Mouse (Mus musculus): ENCODE data around the gene Axin2. TPM values are rescaled to one million over a fixed set of nuclear protein-coding genes. Genes with fewer than 3 reads are reported as not detected.

Axin2 gene
- total RNA-seq, 4 experiments from 2014 or later: 29.6 to 35.6 (median 32.4) TPM

GRCm38 (mm10) chr11:108928752-108929151, 8.6 kb downstream of the Axin2 start:
- DNase-seq (ENCODE audit: low spot score in 2 of 2): no peak

GRCm38 (mm10) chr11:108929176-108929575, 9.0 kb downstream of the Axin2 start:
- no peak for DNase-seq (ENCODE audit: low spot score in 2 of 2)

GRCm38 (mm10) chr11:108929700-108930099, 9.6 kb downstream of the Axin2 start:
- DNase-seq (ENCODE audit: low spot score in 2 of 2): no peak

- DNase-seq (ENCODE audit: low spot score in 2 of 2): no peak
Measured at GRCm38 (mm10) chr11:108930612-108931011, 10.5 kb downstream of the Axin2 start.

- no peak for DNase-seq (ENCODE audit: low spot score in 2 of 2)
Measured at GRCm38 (mm10) chr11:108933835-108934234, 13.7 kb downstream of the Axin2 start.

- DNase-seq (ENCODE audit: low spot score in 2 of 2): no peak
Measured at GRCm38 (mm10) chr11:108935128-108935868, 15.1 kb downstream of the Axin2 start.

GRCm38 (mm10) chr11:108936016-108936792, 16.1 kb downstream of the Axin2 start:
- DNase-seq (ENCODE audit: low spot score in 2 of 2): no peak

GRCm38 (mm10) chr11:108940655-108941412, 20.7 kb downstream of the Axin2 start:
- no peak for DNase-seq (ENCODE audit: low spot score in 2 of 2)

- DNase-seq (ENCODE audit: low spot score in 2 of 2): peak; percentile 79 to 80
Measured at GRCm38 (mm10) chr11:108941836-108942235, 21.7 kb downstream of the Axin2 start.

- DNase-seq (ENCODE audit: low spot score in 2 of 2): no peak
Measured at GRCm38 (mm10) chr11:108943741-108944140, 23.6 kb downstream of the Axin2 start.

GRCm38 (mm10) chr11:108945666-108946065, 25.5 kb downstream of the Axin2 start:
- no peak for DNase-seq (ENCODE audit: low spot score in 2 of 2)

- no peak for DNase-seq (ENCODE audit: low spot score in 2 of 2)
Measured at GRCm38 (mm10) chr11:108947425-108948184, 27.5 kb downstream of the Axin2 start.

GRCm38 (mm10) chr11:108948501-108948900, 28.4 kb downstream of the Axin2 start:
- DNase-seq (ENCODE audit: low spot score in 2 of 2): no peak

- no peak for DNase-seq (ENCODE audit: low spot score in 2 of 2)
Measured at GRCm38 (mm10) chr11:108948931-108949330, 28.8 kb downstream of the Axin2 start.

GRCm38 (mm10) chr11:108952343-108952742, 32.2 kb downstream of the Axin2 start:
- DNase-seq (ENCODE audit: low spot score in 2 of 2): no peak

GRCm38 (mm10) chr11:108955943-108956342, 35.8 kb downstream of the Axin2 start:
- no peak for DNase-seq (ENCODE audit: low spot score in 2 of 2)

- no peak for DNase-seq (ENCODE audit: low spot score in 2 of 2)
Measured at GRCm38 (mm10) chr11:108958349-108958748, 38.2 kb downstream of the Axin2 start.

- DNase-seq (ENCODE audit: low spot score in 2 of 2): no peak
Measured at GRCm38 (mm10) chr11:108959196-108959595, 39.0 kb downstream of the Axin2 start.

- DNase-seq (ENCODE audit: low spot score in 2 of 2): no peak
Measured at GRCm38 (mm10) chr11:108961651-108962065, 41.5 kb downstream of the Axin2 start.

- no peak for DNase-seq (ENCODE audit: low spot score in 2 of 2)
Measured at GRCm38 (mm10) chr11:108963476-108964232, 43.5 kb downstream of the Axin2 start.
